Mouse (Mus musculus) brown adipose tissue, adult 24 weeks (tissue): ENCODE data around the gene Olfr1020. TPM values are rescaled to one million over a fixed set of nuclear protein-coding genes. Genes with fewer than 3 reads are reported as not detected.

ENCODE experiments used
- H3K27ac ChIP-seq: fragments of 200-500 bp; replicated peaks from 2 replicates; pipeline ENCODE4 v1.5.1; 2012; ENCODE audit warnings: low read depth, mild to moderate bottlenecking, low read length
- H3K4me1 ChIP-seq: fragments of 200-500 bp; 2 replicates; pipeline ENCODE4 v1.6.1; 2012; ENCODE audit warnings: low read length, mixed read lengths; ENCODE audit not compliant: control insufficient read depth, insufficient read depth, insufficient read length
- H3K4me3 ChIP-seq: fragments of 200-500 bp; 2 replicates; pipeline ENCODE4 v1.5.1; 2012; ENCODE audit warnings: low read depth, mild to moderate bottlenecking, low read length, moderate library complexity; ENCODE audit not compliant: insufficient read depth
- polyA plus RNA-seq: library from polyadenylated mRNA; stranded (reverse); fragments of >200 nt; gene quantifications from 2 replicates; pipeline ENCODE4 v1.2.4, GENCODE M21; 2012; ENCODE audit not compliant: missing spikeins, insufficient read depth, insufficient read length

Gene Olfr1020
- not detected in 2 replicates for polyA plus RNA-seq

DNA sequence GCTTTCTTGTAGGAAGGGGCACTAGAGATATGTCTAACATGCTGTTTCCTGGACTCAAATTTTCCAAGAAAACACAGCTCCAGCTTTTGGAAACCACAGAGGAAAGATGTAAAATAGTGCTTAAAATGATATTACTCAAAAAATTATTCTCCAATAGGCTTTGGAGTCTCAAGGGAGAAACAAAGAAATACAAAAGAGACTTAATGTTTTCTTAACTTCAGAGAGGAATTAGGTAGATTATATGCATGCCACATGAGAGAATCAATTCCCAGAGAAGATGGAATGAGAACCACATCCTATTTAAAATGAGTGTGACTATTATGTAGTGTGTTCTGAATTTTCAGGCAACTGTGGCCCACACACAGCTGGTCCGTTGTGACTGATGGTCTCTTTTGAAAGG lies at the start of gene Olfr1020:
Gene Olfr1020 (plus strand): TSS at position 301 of the 400 bp plus-strand sequence.
- Histone ChIP-seq H3K27ac (no peak within 1 kb of the TSS), H3K4me3 (no peak within 1 kb of the TSS)

DNA sequence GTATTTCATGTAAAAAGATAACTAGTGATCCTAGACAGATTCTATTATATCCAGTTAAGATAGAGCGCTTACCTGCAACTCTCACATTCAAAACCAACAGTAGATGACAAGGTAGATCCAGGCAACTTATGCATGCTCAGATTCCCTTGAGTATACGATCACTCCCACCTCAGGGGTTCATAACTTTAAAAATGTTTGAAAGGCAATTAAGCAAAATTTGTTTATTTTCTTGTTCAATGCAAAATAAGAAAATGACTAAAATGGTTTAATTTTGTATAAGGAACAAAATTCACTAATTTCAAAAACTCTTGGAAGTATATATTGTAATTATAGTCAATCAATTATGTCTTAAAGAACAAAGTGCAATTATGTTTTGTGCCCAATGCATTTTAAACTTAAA lies 44.4 kb upstream of the Olfr1020 start, which contains the start of gene Olfr1016:
Gene Olfr1016 (minus strand): TSS at position 101 of the 400 bp plus-strand sequence.
- H3K4me3 ChIP-seq: no peak within 1 kb of the TSS
- no peak within 1 kb of the TSS for H3K27ac ChIP-seq
- H3K4me1 ChIP-seq: no peaks in the 10 kb centered on the region

More for the DNA sequence above, at the start of gene Olfr1020:
- no peaks in the 10 kb centered on the region for H3K4me1 ChIP-seq

DNA sequence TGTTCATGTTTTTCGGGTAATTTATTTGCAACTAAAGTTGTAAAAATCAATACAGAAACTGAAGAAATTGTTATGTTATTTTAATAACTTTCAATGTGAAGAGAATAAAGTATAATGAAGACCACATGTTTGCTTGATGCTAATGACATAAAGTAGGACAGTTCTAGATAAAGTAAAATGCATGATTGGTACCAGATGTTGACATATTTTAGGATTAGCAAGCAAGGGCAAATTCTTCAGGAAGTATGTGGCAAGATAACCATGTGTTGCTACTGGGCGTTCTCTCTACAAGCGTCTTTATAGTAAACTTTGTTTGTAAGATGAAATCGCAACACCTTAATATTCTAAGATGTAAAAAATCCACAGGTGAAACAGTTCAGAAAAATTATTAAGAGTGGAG lies 42.3 kb upstream of the Olfr1020 start:
- Histone ChIP-seq H3K4me3 (no peak overlapping the region), H3K27ac (no peak overlapping the region), H3K4me1 (no peaks in the 10 kb centered on the region)

DNA sequence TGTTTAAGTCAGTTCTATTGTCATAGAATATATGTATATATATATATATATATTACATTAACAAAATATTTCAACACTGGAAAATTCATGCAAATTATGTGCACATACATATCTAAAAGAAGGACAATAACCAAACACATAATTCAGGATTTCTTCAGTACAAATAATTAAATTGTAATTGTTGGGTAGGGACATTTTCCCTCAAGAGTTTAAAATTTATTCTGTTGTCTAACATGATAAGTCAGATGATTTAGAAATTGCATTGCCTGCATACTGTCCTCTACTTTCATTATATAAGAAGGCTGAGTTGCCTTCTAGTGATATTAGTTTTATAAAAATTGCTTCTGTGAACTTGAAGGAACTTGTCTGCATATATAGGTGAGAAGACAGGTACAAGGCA lies 28.7 kb upstream of the Olfr1020 start, which contains the start of gene Olfr1018:
Gene Olfr1018 (plus strand): TSS at position 301 of the 400 bp plus-strand sequence.
- no peak within 1 kb of the TSS for H3K4me3 ChIP-seq
- H3K27ac ChIP-seq: no peak within 1 kb of the TSS
- H3K4me1 ChIP-seq: no peaks in the 10 kb centered on the region

DNA sequence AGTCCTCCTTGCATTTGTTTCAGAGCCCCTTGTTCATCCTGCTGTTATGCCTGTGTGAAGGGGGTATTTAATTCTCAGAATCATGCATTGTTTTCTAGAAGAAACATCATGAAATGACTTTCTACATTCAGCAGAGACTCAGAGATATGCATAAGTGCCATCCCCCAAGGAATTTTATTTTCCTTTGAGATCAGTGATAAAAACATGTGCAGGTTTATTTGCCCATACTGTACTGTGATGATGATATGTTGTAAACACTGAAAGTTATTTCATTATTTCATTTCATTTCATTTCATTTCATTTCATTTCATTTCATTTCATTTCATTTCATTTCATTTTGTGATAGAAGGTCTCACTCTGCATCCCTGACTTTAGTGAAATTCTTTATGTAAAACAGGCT lies 1.4 kb upstream of the Olfr1020 start, which contains the start of gene Olfr1019:
Gene Olfr1019 (minus strand): TSS at position 101 of the 400 bp plus-strand sequence.
- Histone ChIP-seq H3K4me1 (no peaks in the 10 kb centered on the region), H3K4me3 (no peak within 1 kb of the TSS), H3K27ac (no peak within 1 kb of the TSS)

DNA sequence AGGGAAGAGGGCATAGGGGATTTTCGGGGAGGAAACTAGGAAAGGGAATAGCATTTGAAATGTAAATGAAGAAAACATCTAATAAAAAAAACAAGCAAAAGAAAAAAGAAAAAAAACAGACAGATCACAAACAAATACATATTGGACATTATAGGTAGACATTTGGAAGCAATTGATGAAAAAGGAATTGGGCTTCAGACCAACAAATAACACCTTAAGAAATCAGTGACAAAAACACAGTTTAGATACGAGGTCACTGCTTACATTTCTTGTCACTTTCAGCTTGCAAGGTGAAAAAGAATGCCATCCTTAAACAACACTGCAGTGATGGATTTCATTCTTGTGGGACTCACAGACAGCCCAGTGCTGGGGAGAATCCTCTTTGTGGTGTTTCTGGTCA lies 21.5 kb downstream of the Olfr1020 start, which contains the start of gene Olfr1022:
Gene Olfr1022 (plus strand): TSS at position 301 of the 400 bp plus-strand sequence.
- Histone ChIP-seq H3K4me1 (no peaks in the 10 kb centered on the region), H3K27ac (no peak within 1 kb of the TSS), H3K4me3 (no peak within 1 kb of the TSS)

DNA sequence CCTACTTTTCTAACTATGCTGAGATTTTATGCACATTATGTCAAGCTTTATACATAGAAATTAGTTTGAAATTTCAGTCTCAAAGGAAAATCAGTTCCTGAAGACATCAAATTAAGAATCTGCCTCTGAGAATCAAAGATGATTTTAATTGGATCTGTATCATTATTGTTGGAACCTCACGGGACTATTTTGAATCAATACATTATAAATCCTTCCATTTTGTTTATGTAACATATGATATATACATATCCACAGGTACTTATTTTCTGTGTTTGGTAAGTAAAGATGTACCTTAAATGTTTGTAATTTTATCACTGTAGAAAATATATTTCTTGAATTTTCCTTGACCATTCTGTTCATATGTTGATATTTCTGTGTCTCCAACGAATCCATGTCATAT lies 38.5 kb downstream of the Olfr1020 start, which contains the start of gene Olfr1023:
Gene Olfr1023 (plus strand): TSS at position 301 of the 400 bp plus-strand sequence.
- Histone ChIP-seq H3K4me3 (no peak within 1 kb of the TSS), H3K4me1 (no peaks in the 10 kb centered on the region), H3K27ac (no peak within 1 kb of the TSS)

Other genes starting within 250 kb of the Olfr1020 start
- gene Olfr1000, start 235.1 kb upstream of the Olfr1020 start, polyA plus RNA-seq: not detected in 2 replicates
- gene Olfr1002, start 196.3 kb upstream of the Olfr1020 start, polyA plus RNA-seq: not detected in 2 replicates
- gene Olfr154, start 182.6 kb upstream of the Olfr1020 start, polyA plus RNA-seq: not detected in 2 replicates
- gene Olfr1006, start 168.3 kb upstream of the Olfr1020 start, polyA plus RNA-seq: not detected in 2 replicates
- not detected in 2 replicates for gene Olfr1008, start 157.6 kb upstream of the Olfr1020 start, polyA plus RNA-seq
- gene Olfr1009, start 131.6 kb upstream of the Olfr1020 start, polyA plus RNA-seq: not detected in 2 replicates
- not detected in 2 replicates for gene Olfr1012, start 84.3 kb upstream of the Olfr1020 start, polyA plus RNA-seq
- not detected in 2 replicates for gene Olfr1013, start 79.9 kb upstream of the Olfr1020 start, polyA plus RNA-seq
- not detected in 2 replicates for gene Olfr1014, start 74.3 kb upstream of the Olfr1020 start, polyA plus RNA-seq
- not detected in 2 replicates for gene Olfr1015, start 65.0 kb upstream of the Olfr1020 start, polyA plus RNA-seq
- not detected in 2 replicates for gene Olfr1016, start 44.5 kb upstream of the Olfr1020 start, polyA plus RNA-seq
- gene Olfr1018, start 28.6 kb upstream of the Olfr1020 start, polyA plus RNA-seq: not detected in 2 replicates
- not detected in 2 replicates for gene Olfr1019, start 1.5 kb upstream of the Olfr1020 start, polyA plus RNA-seq
- gene Olfr1022, start 21.6 kb downstream of the Olfr1020 start, polyA plus RNA-seq: not detected in 2 replicates
- not detected in 2 replicates for gene Olfr1023, start 38.6 kb downstream of the Olfr1020 start, polyA plus RNA-seq
- gene Olfr1024, start 58.0 kb downstream of the Olfr1020 start, polyA plus RNA-seq: not detected in 2 replicates
- gene Olfr1025-ps1, start 68.2 kb downstream of the Olfr1020 start, polyA plus RNA-seq: not detected in 2 replicates
- gene Olfr1026, start 74.5 kb downstream of the Olfr1020 start, polyA plus RNA-seq: not detected in 2 replicates
- not detected in 2 replicates for gene Olfr1028, start 103.4 kb downstream of the Olfr1020 start, polyA plus RNA-seq
- gene Olfr1029, start 126.9 kb downstream of the Olfr1020 start, polyA plus RNA-seq: not detected in 2 replicates
- gene Olfr1030, start 132.2 kb downstream of the Olfr1020 start, polyA plus RNA-seq: not detected in 2 replicates
- gene Olfr1031, start 143.3 kb downstream of the Olfr1020 start, polyA plus RNA-seq: not detected in 2 replicates
- not detected in 2 replicates for gene Olfr1032, start 158.5 kb downstream of the Olfr1020 start, polyA plus RNA-seq
- 2.5 TPM in 1 of 2 replicates, not detected in the other for gene Olfr1033, start 173.6 kb downstream of the Olfr1020 start, polyA plus RNA-seq
- gene Olfr1034, start 198.8 kb downstream of the Olfr1020 start, polyA plus RNA-seq: not detected in 2 replicates
- not detected in 2 replicates for gene Olfr1036, start 227.0 kb downstream of the Olfr1020 start, polyA plus RNA-seq
- gene Olfr1037, start 240.4 kb downstream of the Olfr1020 start, polyA plus RNA-seq: not detected in 2 replicates